Mouse (Mus musculus) adrenal gland (tissue): ENCODE data around the gene Zfp536.

ENCODE experiments used
- intact Hi-C: fragments of 180-260 bp; cut with DNase I; formaldehyde crosslinking; loops from one replicate; pipeline ENCODE4 v1.15.1; 2025

The Zfp536 gene

GRCm38 (mm10) chr7:37695066-37695465 is 78.4 kb downstream of the Zfp536 start:
- intact Hi-C loops: no loop called here

GRCm38 (mm10) chr7:37690606-37691005 is 82.8 kb downstream of the Zfp536 start:
- intact Hi-C loops: no loop called here

- intact Hi-C loops: no loop called here
These were observed 83.7 kb downstream of the Zfp536 start for GRCm38 (mm10) chr7:37689561-37690305.

GRCm38 (mm10) chr7:37689107-37689511 is 84.3 kb downstream of the Zfp536 start:
- intact Hi-C loops: no loop called here

GRCm38 (mm10) chr7:37686366-37686765 is 87.1 kb downstream of the Zfp536 start:
- intact Hi-C loops: no loop called here

- intact Hi-C loops: no loop called here
These were observed 88.2 kb downstream of the Zfp536 start for GRCm38 (mm10) chr7:37685247-37685646.

- intact Hi-C loops: no loop called here
These were observed 92.1 kb downstream of the Zfp536 start for GRCm38 (mm10) chr7:37681335-37681734.

- intact Hi-C loops: no loop called here
These were observed 109.6 kb downstream of the Zfp536 start for GRCm38 (mm10) chr7:37663676-37664365.

- intact Hi-C loops: no loop called here
These were observed 124.8 kb downstream of the Zfp536 start for GRCm38 (mm10) chr7:37648671-37649070.

GRCm38 (mm10) chr7:37647917-37648615 is 125.4 kb downstream of the Zfp536 start:
- intact Hi-C loops: no loop called here

GRCm38 (mm10) chr7:37639740-37640397 is 133.6 kb downstream of the Zfp536 start:
- intact Hi-C loops: no loop called here

- intact Hi-C loops: no loop called here
These were observed 138.6 kb downstream of the Zfp536 start for GRCm38 (mm10) chr7:37634812-37635211.

- intact Hi-C loops: no loop called here
These were observed 143.0 kb downstream of the Zfp536 start for GRCm38 (mm10) chr7:37630410-37630809.

GRCm38 (mm10) chr7:37627897-37628510 is 145.4 kb downstream of the Zfp536 start:
- intact Hi-C loops: no loop called here

GRCm38 (mm10) chr7:37625758-37626157 is 147.7 kb downstream of the Zfp536 start:
- intact Hi-C loops: no loop called here

GRCm38 (mm10) chr7:37624759-37625340 is 148.6 kb downstream of the Zfp536 start:
- intact Hi-C loops: no loop called here

- intact Hi-C loops: no loop called here
These were observed 149.3 kb downstream of the Zfp536 start for GRCm38 (mm10) chr7:37623903-37624758.

- intact Hi-C loops: no loop called here
These were observed 154.2 kb downstream of the Zfp536 start for GRCm38 (mm10) chr7:37619254-37619653.

GRCm38 (mm10) chr7:37617880-37618279 is 155.6 kb downstream of the Zfp536 start:
- intact Hi-C loops: no loop called here

- intact Hi-C loops: no loop called here
These were observed 157.5 kb downstream of the Zfp536 start for GRCm38 (mm10) chr7:37615932-37616331.
